Mouse (Mus musculus) frontal cortex, postnatal 36 days (tissue): ENCODE measurements at regions not wholly inside any gene's neighbourhood (a gene's known extent, or its start where the extent isn't known, plus 50 kb on each side); places are given as distances from the start of the nearest gene placed in this dataset.

ENCODE experiments used
- DNase-seq, 2 experiments: peaks; one replicate each; pipeline ENCODE4 v3.0.0; 2022; ENCODE audit warnings: low spot score in 2 of 2

GRCm38 (mm10) chr4:153542631-153543031, 60.0 kb upstream of the Ajap1 start:
- no peak for DNase-seq

- DNase-seq, result no peak
Measured at GRCm38 (mm10) chr4:153543900-153544648, 61.5 kb upstream of the Ajap1 start.

- no peak for DNase-seq
Measured at GRCm38 (mm10) chr4:153546709-153547108, 64.1 kb upstream of the Ajap1 start.

DNA sequence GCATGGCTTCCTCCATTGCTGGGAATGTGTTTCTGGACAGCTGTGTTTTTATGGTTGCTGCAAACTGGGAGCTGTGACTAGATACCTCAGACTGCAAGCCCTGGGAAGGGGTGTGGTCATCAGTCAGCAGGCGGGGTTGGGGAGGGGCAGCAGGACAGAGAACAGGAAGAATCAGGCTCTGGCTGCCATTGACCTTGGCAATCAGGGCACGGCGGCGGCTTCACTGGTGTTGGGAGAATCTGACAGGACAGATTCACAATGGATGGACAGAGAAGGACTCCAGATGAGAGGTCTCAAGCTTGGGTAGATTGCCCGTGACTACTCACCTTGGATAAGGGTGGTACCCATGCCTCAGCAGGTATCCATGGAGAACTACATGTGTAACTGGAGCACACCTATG, 64.5 kb upstream of the Ajap1 start:
- DNase-seq, result no peak

GRCm38 (mm10) chr4:153547871-153548270, 65.3 kb upstream of the Ajap1 start:
- DNase-seq, result peak; percentile 41 to 72

- no peak for DNase-seq
Measured at GRCm38 (mm10) chr4:153551291-153551690, 68.7 kb upstream of the Ajap1 start.

DNA sequence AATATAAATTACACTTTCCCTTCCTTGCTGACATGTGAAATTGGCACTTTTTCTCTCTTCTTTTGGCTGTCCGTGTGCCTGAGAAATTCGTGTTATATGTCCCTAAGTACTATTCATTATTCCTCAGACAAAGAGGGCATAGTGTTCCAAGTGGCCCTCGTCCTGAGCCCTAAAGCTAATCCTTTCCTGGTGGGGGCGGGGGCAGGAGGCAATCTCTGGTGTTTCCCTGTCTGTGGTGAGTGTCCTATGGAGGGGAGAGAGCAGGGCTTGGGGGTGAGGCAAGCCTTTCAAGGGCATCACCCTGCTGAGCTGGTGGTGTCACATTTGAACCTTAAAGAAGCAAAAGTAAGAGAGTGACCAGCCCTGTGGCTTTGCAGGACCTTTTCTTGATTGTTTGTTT, 69.9 kb upstream of the Ajap1 start:
- no peak for DNase-seq

DNA sequence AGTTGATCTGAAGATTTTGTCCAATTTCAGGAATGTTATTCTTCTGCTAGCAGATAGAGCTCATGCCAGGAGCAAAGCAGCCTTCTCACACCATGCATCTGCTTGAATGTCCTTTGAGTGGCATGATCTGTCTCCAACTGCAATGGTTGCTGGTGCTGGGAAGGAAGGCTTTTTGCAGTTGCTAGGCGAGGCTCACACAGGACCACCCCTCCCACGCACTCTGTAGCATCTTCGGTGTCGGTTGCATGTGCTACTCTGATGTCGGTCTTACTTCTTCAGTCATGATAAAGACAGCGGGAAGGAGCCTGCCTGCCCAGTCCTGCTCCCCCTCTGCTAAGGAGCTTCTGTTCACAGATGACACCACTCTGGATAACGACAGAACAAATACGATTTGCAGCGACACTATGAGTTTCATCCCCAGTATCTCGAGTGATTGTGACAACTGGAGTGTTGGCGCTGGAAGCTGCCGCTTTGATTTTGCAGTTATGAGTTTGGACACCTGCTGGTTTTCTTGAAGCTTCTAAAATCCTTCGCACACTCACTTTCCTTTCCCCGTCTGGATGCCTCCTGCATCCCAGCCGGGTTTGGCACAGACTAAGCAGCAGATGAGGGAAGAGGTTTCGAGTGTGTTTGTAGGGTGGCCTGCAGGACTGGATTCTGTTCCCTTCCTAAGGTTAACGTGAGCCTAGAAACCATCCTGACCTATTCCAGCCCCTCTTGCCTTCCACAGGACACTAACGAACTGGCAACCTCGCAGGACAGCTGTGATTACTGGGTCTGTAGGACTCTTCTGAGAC, 75.4 kb upstream of the Ajap1 start:
- DNase-seq, result peak; percentile 21 to 50

DNA sequence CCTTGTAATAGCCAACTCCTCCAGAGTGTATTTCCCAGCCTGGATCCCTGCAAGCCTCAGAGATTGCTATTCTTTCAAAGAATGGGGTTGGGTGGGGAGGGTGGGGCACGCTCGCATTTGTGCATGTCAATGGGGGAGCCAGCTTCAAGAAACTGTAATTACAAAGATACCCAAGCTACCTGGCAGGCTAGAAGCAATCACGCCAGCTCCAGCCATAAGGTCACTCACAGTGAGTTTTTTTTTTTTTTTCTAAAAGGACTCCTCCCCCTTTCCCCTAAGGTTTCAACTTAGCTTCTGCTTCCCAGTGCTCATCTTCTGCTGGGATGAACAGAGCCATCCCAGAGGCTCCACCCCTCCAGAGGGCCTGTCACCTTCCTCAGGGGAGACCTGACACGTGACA, 77.0 kb upstream of the Ajap1 start:
- DNase-seq, result no peak

DNA sequence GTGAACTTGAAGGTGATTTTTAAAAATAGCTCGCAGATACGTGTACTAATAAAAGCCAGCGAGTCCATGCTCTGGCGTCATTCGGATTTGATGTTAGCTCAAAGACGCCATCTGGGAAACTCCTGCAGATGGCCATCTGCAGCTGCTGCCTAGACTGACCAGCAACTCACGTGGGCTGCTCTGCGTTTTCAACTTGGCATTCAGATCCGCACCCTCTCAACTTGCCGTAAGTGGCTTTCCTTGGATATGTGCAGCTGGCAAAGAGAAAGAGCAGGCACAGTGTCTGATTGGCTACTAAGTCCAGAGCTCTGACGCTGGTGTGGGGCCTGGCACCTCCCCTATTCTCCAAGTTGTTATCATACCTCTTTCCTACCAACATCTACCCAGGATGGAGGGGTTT, 77.6 kb upstream of the Ajap1 start:
- DNase-seq, result no peak

DNA sequence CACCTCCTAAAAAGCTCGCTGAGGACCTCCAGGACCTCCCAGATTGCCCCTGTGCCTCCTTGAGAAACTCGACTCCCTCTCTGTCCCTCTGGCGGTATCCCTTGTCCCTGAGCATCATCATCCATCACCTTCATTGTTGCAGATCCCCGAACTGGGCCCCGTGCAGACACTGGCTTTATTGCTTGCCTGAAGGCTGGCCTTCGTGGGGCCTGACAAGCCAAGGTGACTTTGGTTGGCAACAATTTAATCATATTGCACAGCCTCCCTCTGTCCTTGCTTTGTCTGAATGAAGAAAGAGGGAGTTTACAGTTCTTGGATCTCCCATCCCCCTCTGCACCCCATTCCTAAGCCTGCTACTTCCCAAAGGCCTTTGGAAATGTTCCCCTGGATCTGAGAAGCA, 78.3 kb upstream of the Ajap1 start:
- no peak for DNase-seq

GRCm38 (mm10) chr4:153561991-153562390, 79.4 kb upstream of the Ajap1 start:
- no peak for DNase-seq

GRCm38 (mm10) chr4:153567329-153567973, 84.8 kb upstream of the Ajap1 start:
- DNase-seq, result no peak

- DNase-seq, result no peak
Measured at GRCm38 (mm10) chr4:153573180-153573769, 90.7 kb upstream of the Ajap1 start.

DNA sequence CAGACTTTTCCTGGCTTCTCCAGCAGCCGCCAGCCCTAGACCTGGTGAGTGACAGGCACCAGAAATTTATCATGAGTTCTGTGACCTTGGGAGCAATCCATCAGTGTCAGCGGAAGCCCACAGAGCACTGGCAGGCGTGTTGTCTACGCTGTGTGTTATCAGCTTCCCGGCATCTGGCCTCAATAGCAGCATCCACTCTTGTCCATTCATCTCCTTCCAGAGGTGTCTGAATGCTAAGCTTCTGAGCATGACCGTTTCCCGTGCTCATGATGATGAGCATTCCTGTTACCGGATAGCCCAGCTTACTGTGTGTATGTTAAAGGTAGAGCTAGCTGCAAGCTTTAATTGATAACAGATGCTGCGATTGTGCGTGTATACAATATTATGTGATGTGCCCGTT, 110.7 kb upstream of the Ajap1 start:
- DNase-seq, result no peak

GRCm38 (mm10) chr4:153599794-153600370, 117.3 kb upstream of the Ajap1 start:
- peak; percentile 35 to 54 for DNase-seq

- no peak for DNase-seq
Measured at GRCm38 (mm10) chr4:153602496-153602895, 119.9 kb upstream of the Ajap1 start.

DNA sequence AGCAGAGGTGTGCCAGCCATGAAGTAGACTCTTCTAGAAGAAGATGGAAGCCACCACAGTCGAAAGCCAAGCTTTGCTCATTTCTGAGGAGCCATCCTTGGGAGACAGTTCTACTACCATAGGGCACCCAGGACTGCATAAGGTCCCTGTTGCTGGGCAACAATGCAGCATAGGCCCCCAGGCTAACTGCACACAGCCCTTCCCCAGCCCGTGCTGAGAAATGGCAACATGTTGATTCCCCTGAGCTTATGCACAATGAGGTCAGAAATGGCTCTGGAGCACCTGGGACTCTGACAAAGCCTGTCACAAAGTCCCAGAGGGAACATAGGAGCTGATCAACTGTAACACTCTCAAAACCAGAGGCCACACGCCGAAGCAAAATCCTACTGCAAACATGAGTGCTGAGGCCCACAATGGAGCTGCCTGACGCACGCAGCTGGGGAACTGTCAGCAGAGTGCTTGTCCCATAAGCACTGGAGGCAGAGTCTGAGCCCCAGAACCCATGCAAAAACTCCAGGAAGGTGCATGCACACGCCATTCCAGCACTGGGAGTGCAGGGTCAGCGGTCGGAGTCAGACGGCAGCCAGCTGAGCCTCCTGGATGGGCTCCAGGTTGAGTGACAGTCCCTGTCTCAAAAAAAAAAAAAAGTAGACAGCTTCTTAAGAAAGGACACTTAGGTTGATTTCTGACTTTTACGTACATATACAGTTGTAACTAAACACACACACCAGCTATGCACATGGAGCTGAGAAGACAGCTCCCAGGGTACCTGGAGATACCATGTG, 120.6 kb upstream of the Ajap1 start:
- no peak for DNase-seq

- peak in 1 of 2 experiments; percentile 43 for DNase-seq
Measured at GRCm38 (mm10) chr4:153603936-153604335, 121.3 kb upstream of the Ajap1 start.

DNA sequence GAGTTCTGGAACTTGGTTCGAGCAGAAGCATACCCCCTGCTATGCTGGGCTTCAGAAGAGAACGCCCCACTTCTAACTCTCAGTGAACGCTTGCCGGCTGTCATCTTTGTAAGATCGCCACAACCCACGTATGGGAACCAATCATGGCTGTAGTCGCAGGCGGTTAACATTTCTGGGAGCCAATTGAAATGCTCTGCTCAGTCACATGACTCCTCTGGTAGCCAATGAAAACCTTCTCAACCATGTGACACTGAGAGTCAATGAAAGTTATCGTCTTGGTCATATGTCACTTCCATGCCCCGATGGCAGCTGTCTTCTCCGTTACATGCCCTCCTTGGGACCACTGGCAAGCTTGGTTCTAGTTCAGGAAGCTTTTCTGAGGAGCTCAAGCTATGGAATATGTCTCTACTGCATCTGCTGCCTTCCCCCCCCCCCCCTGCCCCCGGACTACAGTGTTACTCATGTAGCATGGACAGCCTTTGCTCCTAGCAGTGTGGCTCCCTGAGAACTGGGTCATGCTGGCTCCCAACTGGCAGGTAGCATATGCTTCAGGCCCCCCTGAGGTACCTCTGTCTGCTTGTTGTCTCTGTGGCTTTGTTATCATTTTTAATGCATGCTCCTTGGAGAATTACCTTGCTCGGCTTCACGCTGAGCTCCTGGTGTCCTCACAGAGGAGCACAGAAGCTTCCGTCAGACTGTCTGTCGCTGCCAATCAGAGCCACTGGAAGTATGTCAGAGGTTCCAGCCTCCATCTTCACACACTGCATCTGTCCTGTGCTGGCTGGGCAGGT, 122.3 kb upstream of the Ajap1 start:
- DNase-seq, result no peak
